In genomic region chr19:12708986-12709385, GRCm38 (mm10) we compare ENCODE assay signal across 38 mouse cellular contexts. TPM values are rescaled to one million over a fixed set of nuclear protein-coding genes. Genes with fewer than 3 reads are reported as not detected.
"Had no signal": no experiment of that assay in that cellular context is flagged by ENCODE, and none has a peak within 500 bp of the region (broad histone marks: within the 10 kb centered on the region; RNA-seq: fewer than 3 reads in every experiment).

No protein-coding gene starts in this region.

- H3K27me3 ChIP-seq: embryonic facial prominence, embryonic 12.5 days; embryonic facial prominence, embryonic 13.5 days; embryonic facial prominence, embryonic 15.5 days; forebrain, embryonic 12.5 days; forebrain, embryonic 13.5 days; forebrain, embryonic 15.5 days had no signal

- H3K4me3 ChIP-seq: embryonic facial prominence, embryonic 10.5 days; embryonic facial prominence, embryonic 12.5 days; embryonic facial prominence, embryonic 13.5 days; embryonic facial prominence, embryonic 15.5 days; erythroblast, embryonic 14.5 days; forebrain, embryonic 10.5 days; forebrain, embryonic 12.5 days; forebrain, embryonic 13.5 days; forebrain, embryonic 15.5 days; gastrocnemius, adult 2 months; heart, adult 2 months had no signal

- ATAC-seq: forebrain, embryonic 13.5 days; forebrain, embryonic 14.5 days; forebrain, embryonic 15.5 days; forebrain, embryonic 16.5 days; forebrain, postnatal 0 days had no signal

- DNase-seq: cerebellum, adult 9-10 months; cerebellum, adult 9-11 months; cerebellum, postnatal 10 days; cerebellum, postnatal 14 days; cerebellum, postnatal 25 days; cerebellum, postnatal 36 days; embryo, embryonic 11 days; forebrain, postnatal 0 days; gastrocnemius, adult 2 months; gastrocnemius, postnatal 10 days; gastrocnemius, postnatal 14 days; gastrocnemius, postnatal 25 days; heart, adult 11 months; heart, adult 18-20 months; heart, adult 2 months had no signal

- H3K36me3 ChIP-seq: embryonic facial prominence, embryonic 10.5 days; embryonic facial prominence, embryonic 12.5 days; embryonic facial prominence, embryonic 13.5 days; embryonic facial prominence, embryonic 15.5 days; forebrain, embryonic 10.5 days; forebrain, embryonic 12.5 days; forebrain, embryonic 15.5 days had no signal

- H3K4me1 ChIP-seq: embryonic facial prominence, embryonic 10.5 days; embryonic facial prominence, embryonic 12.5 days; embryonic facial prominence, embryonic 13.5 days; embryonic facial prominence, embryonic 15.5 days; forebrain, embryonic 10.5 days; forebrain, embryonic 12.5 days; forebrain, embryonic 13.5 days; forebrain, embryonic 15.5 days had no signal

- H3K4me2 ChIP-seq: embryonic facial prominence, embryonic 12.5 days; embryonic facial prominence, embryonic 13.5 days; embryonic facial prominence, embryonic 15.5 days; forebrain, embryonic 12.5 days; forebrain, embryonic 13.5 days; forebrain, embryonic 15.5 days had no signal

- H3K27ac ChIP-seq: embryonic facial prominence, embryonic 10.5 days; embryonic facial prominence, embryonic 12.5 days; embryonic facial prominence, embryonic 13.5 days; embryonic facial prominence, embryonic 15.5 days; forebrain, embryonic 10.5 days; forebrain, embryonic 12.5 days; forebrain, embryonic 13.5 days; forebrain, embryonic 15.5 days; gastrocnemius, adult 2 months; heart, adult 2 months had no signal

- H3K9ac ChIP-seq: embryonic facial prominence, embryonic 12.5 days; embryonic facial prominence, embryonic 13.5 days; embryonic facial prominence, embryonic 15.5 days; forebrain, embryonic 12.5 days; forebrain, embryonic 13.5 days; forebrain, embryonic 15.5 days; forebrain, postnatal 0 days had no signal

- H3K9me3 ChIP-seq: embryonic facial prominence, embryonic 10.5 days; embryonic facial prominence, embryonic 12.5 days; embryonic facial prominence, embryonic 13.5 days; embryonic facial prominence, embryonic 15.5 days; forebrain, embryonic 10.5 days; forebrain, embryonic 12.5 days; forebrain, embryonic 13.5 days; forebrain, embryonic 15.5 days had no signal

RNA-seq across cellular contexts. Expression of gene Keg1, which starts 13.4 kb away (rescaled TPM):
- total RNA-seq: common myeloid progenitor, adult 5-6 weeks; forebrain, postnatal 0 days; gastrocnemius, adult 2 months; gastrocnemius, adult 8-10 months; gastrocnemius, postnatal 10 days; gastrocnemius, postnatal 14 days; gastrocnemius, postnatal 25 days; granulocyte monocyte progenitor cell, adult 5-6 weeks; heart, adult 18-20 months; heart, adult 2 months; heart, adult 8-10 months had no signal
- polyA plus RNA-seq: cortical plate, adult 2 months; embryonic facial prominence, embryonic 10.5 days; embryonic facial prominence, embryonic 11.5 days; embryonic facial prominence, embryonic 12.5 days; embryonic facial prominence, embryonic 13.5 days; embryonic facial prominence, embryonic 14.5 days; embryonic facial prominence, embryonic 15.5 days; erythroblast, embryonic 14.5 days; forebrain, embryonic 10.5 days; forebrain, embryonic 11.5 days; forebrain, embryonic 12.5 days; forebrain, embryonic 13.5 days; forebrain, embryonic 14.5 days; forebrain, embryonic 15.5 days; forebrain, embryonic 16.5 days; forebrain, postnatal 0 days; frontal cortex, adult 2 months had no signal

RNA-seq across cellular contexts. Expression of gene Olfr1443, which starts 31.1 kb away (rescaled TPM):
- total RNA-seq: common myeloid progenitor, adult 5-6 weeks; forebrain, postnatal 0 days; gastrocnemius, adult 18-20 months; gastrocnemius, adult 2 months; gastrocnemius, adult 8-10 months; gastrocnemius, postnatal 10 days; gastrocnemius, postnatal 14 days; gastrocnemius, postnatal 25 days; gastrocnemius, postnatal 4 days; granulocyte monocyte progenitor cell, adult 5-6 weeks; heart, adult 18-20 months; heart, adult 2 months; heart, adult 8-10 months had no signal
- polyA plus RNA-seq: cortical plate, adult 2 months; embryonic facial prominence, embryonic 10.5 days; embryonic facial prominence, embryonic 11.5 days; embryonic facial prominence, embryonic 12.5 days; embryonic facial prominence, embryonic 13.5 days; embryonic facial prominence, embryonic 14.5 days; embryonic facial prominence, embryonic 15.5 days; erythroblast, embryonic 14.5 days; forebrain, embryonic 10.5 days; forebrain, embryonic 11.5 days; forebrain, embryonic 12.5 days; forebrain, embryonic 13.5 days; forebrain, embryonic 14.5 days; forebrain, embryonic 15.5 days; forebrain, embryonic 16.5 days; forebrain, postnatal 0 days; frontal cortex, adult 2 months; gonadal fat pad, adult 2 months; heart, adult 2 months had no signal

RNA-seq across cellular contexts. Expression of gene Olfr1442, which starts 38.7 kb away (rescaled TPM):
- total RNA-seq: common myeloid progenitor, adult 5-6 weeks; forebrain, postnatal 0 days; gastrocnemius, adult 18-20 months; gastrocnemius, adult 2 months; gastrocnemius, adult 8-10 months; gastrocnemius, postnatal 10 days; gastrocnemius, postnatal 14 days; gastrocnemius, postnatal 25 days; gastrocnemius, postnatal 4 days; granulocyte monocyte progenitor cell, adult 5-6 weeks; heart, adult 18-20 months; heart, adult 2 months; heart, adult 8-10 months had no signal
- polyA plus RNA-seq: cortical plate, adult 2 months; embryonic facial prominence, embryonic 10.5 days; embryonic facial prominence, embryonic 11.5 days; embryonic facial prominence, embryonic 12.5 days; embryonic facial prominence, embryonic 13.5 days; embryonic facial prominence, embryonic 14.5 days; embryonic facial prominence, embryonic 15.5 days; erythroblast, embryonic 14.5 days; forebrain, embryonic 10.5 days; forebrain, embryonic 11.5 days; forebrain, embryonic 12.5 days; forebrain, embryonic 13.5 days; forebrain, embryonic 14.5 days; forebrain, embryonic 15.5 days; forebrain, embryonic 16.5 days; forebrain, postnatal 0 days; frontal cortex, adult 2 months; heart, adult 2 months had no signal
